19 mouse cellular contexts compared by ENCODE assay signal in genomic region chr5:140177582-140177981, GRCm38 (mm10).
DNase-seq lines count a peak whose midpoint lies in the region; ATAC-seq lines count a peak whose summit lies in the region.
"Had no signal": no experiment of that assay in that cellular context is flagged by ENCODE, and none has a peak within 500 bp of the region (broad histone marks: within the 10 kb centered on the region; RNA-seq: fewer than 3 reads in every experiment).

No protein-coding gene starts in this region.

- H3K4me1 ChIP-seq in heart, embryonic 12.5 days (replicated peaks), result peaks cover 15% of the 10 kb centered on the region
- peaks cover 50% of the 10 kb centered on the region for H3K4me1 ChIP-seq in kidney, embryonic 15.5 days
- peaks cover 48% of the 10 kb centered on the region for H3K4me1 ChIP-seq in neural tube, embryonic 15.5 days

- no peaks in the 10 kb centered on the region for H3K9me3 ChIP-seq in heart, embryonic 12.5 days (replicated peaks)
- H3K9me3 ChIP-seq in kidney, embryonic 15.5 days (replicated peaks), result no peaks in the 10 kb centered on the region
- no peaks in the 10 kb centered on the region for H3K9me3 ChIP-seq in neural tube, embryonic 15.5 days (replicated peaks)
- H3K9me3 ChIP-seq: embryonic facial prominence, embryonic 12.5 days; embryonic facial prominence, embryonic 15.5 days; G1E; heart, embryonic 10.5 days; heart, embryonic 15.5 days; hindbrain, embryonic 10.5 days; hindbrain, embryonic 13.5 days had no signal

- DNase-seq in heart, adult 11 months, result peak; percentile 76
- DNase-seq in kidney, adult 11 months, result no peak
- peak; percentile 17 for DNase-seq in NIH3T3 (ENCODE audit: low read depth)
- no peak for DNase-seq in right cerebral cortex, postnatal 14 days
- DNase-seq: B cell, adult 2 months had no signal

- no peak overlapping the region for H3K4me2 ChIP-seq in heart, embryonic 12.5 days
- no peak overlapping the region for H3K4me2 ChIP-seq in kidney, embryonic 15.5 days
- no peak overlapping the region for H3K4me2 ChIP-seq in neural tube, embryonic 15.5 days
- H3K4me2 ChIP-seq: embryonic facial prominence, embryonic 12.5 days; embryonic facial prominence, embryonic 15.5 days; heart, embryonic 15.5 days; hindbrain, embryonic 13.5 days had no signal

- no peak overlapping the region for H3K27ac ChIP-seq in heart, embryonic 12.5 days (ENCODE audit: poor library complexity, severe bottlenecking)
- 0 out of 2 replicates have a peak overlapping the region, but pooled peaks have one; percentile 39 for H3K27ac ChIP-seq in kidney, embryonic 15.5 days
- H3K27ac ChIP-seq in neural tube, embryonic 15.5 days (replicated peaks), result peak overlapping the region; percentile 14; the same call in 1 of the 2 replicates
- H3K27ac ChIP-seq: embryonic facial prominence, embryonic 12.5 days; embryonic facial prominence, embryonic 15.5 days; hindbrain, embryonic 10.5 days; hindbrain, embryonic 13.5 days had no signal

- no peak overlapping the region for H3K9ac ChIP-seq in heart, embryonic 12.5 days
- no peak overlapping the region for H3K9ac ChIP-seq in kidney, embryonic 15.5 days
- no peak overlapping the region for H3K9ac ChIP-seq in neural tube, embryonic 15.5 days (replicated peaks)
- H3K9ac ChIP-seq: embryonic facial prominence, embryonic 12.5 days; embryonic facial prominence, embryonic 15.5 days; forebrain, postnatal 0 days; heart, embryonic 15.5 days; hindbrain, embryonic 13.5 days had no signal

- WGBS in heart, embryonic 12.5 days, result 76% methylated on average over 8 of the region's 8 CpGs
- WGBS in kidney, embryonic 15.5 days, result 63% methylated on average over 8 of the region's 8 CpGs
- WGBS in neural tube, embryonic 15.5 days, result 67% methylated on average over 8 of the region's 8 CpGs

- H3K27me3 ChIP-seq in heart, embryonic 12.5 days (replicated peaks), result no peaks in the 10 kb centered on the region
- H3K27me3 ChIP-seq in kidney, embryonic 15.5 days, result no peaks in the 10 kb centered on the region
- H3K27me3 ChIP-seq in neural tube, embryonic 15.5 days (replicated peaks), result no peaks in the 10 kb centered on the region
- H3K27me3 ChIP-seq: CH12.LX; embryonic facial prominence, embryonic 12.5 days; embryonic facial prominence, embryonic 15.5 days; heart, embryonic 15.5 days; hindbrain, embryonic 13.5 days had no signal

- no peaks in the 10 kb centered on the region for H3K36me3 ChIP-seq in heart, embryonic 12.5 days
- no peaks in the 10 kb centered on the region for H3K36me3 ChIP-seq in kidney, embryonic 15.5 days
- H3K36me3 ChIP-seq in neural tube, embryonic 15.5 days, result no peaks in the 10 kb centered on the region
- H3K36me3 ChIP-seq: embryonic facial prominence, embryonic 12.5 days; embryonic facial prominence, embryonic 15.5 days; heart, embryonic 10.5 days; heart, embryonic 15.5 days; hindbrain, embryonic 10.5 days; hindbrain, embryonic 13.5 days had no signal

- ATAC-seq in heart, embryonic 12.5 days (ENCODE audit: insufficient number of reproducible peaks, low FRiP score), result no peak
- ATAC-seq in kidney, embryonic 15.5 days (replicated peaks; ENCODE audit: low FRiP score), result no peak
- no peak for ATAC-seq in neural tube, embryonic 15.5 days (ENCODE audit: low FRiP score)
- ATAC-seq: forebrain, embryonic 14.5 days; forebrain, postnatal 0 days had no signal

- no peak overlapping the region for H3K4me3 ChIP-seq in heart, embryonic 12.5 days
- no peak overlapping the region for H3K4me3 ChIP-seq in kidney, embryonic 15.5 days (replicated peaks)
- no peak overlapping the region for H3K4me3 ChIP-seq in neural tube, embryonic 15.5 days (replicated peaks)
- H3K4me3 ChIP-seq: embryonic facial prominence, embryonic 12.5 days; embryonic facial prominence, embryonic 15.5 days; gastrocnemius, adult 2 months; heart, embryonic 10.5 days; heart, embryonic 15.5 days; hindbrain, embryonic 10.5 days; hindbrain, embryonic 13.5 days had no signal

Comparison
In these comparisons a context has a peak if more than half of its experiments do, and no peak if none do; other contexts are left out.
1. DNase-seq: peak in heart, adult 11 months (single experiment) and NIH3T3 (single experiment); none in kidney, adult 11 months (single experiment) and right cerebral cortex, postnatal 14 days (single experiment).